Mouse (Mus musculus) gastrocnemius, postnatal 10 days (tissue): ENCODE results near the gene B430218F22Rik. TPM values are rescaled to one million over a fixed set of nuclear protein-coding genes. Genes with fewer than 3 reads are reported as not detected.
"Not testable (repeated sequence)": the region's sequence is repeated elsewhere in the genome, so short reads cannot be mapped to it uniquely, and the experiment has no call there.

Experiments used
- DNase-seq: peaks from one replicate; pipeline ENCODE4 v3.0.0; 2021; ENCODE audit warnings: mixed read lengths
- long read RNA-seq, 2 experiments: library from polyadenylated mRNA; stranded (forward); transcript quantifications; one replicate each; pipeline ENCODE4 v2.0.0; 2021
- total RNA-seq, 2 experiments: library from RNA; stranded (reverse); gene quantifications; 2 replicates each; pipeline ENCODE4 v1.2.3; 2021

B430218F22Rik gene
- not detected for total RNA-seq
- long read RNA-seq, experiment 1, result 0 reads
- long read RNA-seq, experiment 2, result 0 reads

DNA sequence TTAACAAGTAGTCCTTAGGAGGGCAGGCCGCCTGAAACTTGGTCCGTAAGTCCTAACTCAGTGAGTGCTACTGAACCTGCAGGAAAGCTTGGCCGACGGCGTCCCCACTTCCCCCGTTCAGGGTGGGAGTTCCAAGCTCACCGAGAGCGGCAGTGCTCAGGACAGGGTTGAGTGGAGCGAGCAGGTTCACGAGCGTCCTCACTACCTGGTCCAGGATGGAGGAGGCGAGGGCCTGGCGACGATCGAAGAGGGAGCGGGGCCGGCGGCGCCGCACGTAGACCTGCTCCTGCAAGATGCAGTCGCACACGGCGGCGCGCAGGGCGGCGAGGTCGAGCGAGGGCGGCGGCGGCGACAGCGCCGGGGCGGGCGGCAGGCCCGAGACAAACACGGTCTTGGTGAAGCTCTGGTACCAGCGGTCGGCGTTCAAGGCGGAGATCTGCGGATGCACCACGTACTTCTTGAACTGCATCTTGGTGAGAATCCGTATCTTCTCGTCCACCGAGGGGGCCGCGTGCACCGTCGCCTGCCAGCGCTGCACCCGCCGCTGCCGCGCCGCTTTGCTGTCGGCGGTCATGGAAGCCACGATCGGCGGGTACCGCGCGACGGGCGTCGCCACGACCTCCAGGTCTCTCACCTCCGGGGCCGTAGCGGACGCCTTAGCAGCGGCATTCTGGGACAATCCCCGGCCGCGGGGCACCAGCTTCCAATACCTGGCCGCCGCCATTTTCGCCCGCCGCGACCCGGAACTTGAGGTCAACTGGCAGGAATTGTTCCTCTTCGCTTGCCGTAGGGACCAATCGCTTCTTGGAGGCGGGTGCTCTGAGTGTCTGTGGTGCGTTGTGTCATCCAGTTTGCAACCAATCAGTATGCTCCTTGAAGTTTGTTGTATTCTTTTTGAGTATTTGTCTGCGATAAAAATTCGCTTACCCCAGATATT is at the start of gene B430218F22Rik, which contains the start of gene Mrps30:
Gene B430218F22Rik, plus strand, starts transcription at position 120 of the 937 bp plus-strand sequence.
Gene Mrps30, minus strand, starts transcription at position 742 of the 937 bp plus-strand sequence.
- peak; percentile 94 for DNase-seq

DNA sequence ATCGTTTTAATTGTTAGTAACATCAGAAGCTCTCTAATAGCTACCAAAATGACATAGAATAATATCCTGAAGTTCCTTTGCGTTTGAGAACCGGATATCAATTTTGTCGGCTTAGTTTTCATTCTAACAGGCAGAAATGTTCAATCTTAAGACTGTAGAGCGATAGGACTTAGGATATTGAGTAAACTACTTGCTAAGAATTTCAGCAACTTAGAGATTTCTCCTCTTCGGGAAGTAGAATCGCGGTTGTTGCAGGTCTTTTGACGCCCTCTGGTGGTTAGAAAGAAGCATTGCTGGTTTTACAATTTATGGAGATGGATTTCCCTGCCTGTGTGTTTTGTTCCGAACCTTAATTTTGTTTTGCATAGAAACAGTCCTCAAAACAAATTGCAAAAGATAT is 36.2 kb upstream of the B430218F22Rik start:
- no peak for DNase-seq

DNA sequence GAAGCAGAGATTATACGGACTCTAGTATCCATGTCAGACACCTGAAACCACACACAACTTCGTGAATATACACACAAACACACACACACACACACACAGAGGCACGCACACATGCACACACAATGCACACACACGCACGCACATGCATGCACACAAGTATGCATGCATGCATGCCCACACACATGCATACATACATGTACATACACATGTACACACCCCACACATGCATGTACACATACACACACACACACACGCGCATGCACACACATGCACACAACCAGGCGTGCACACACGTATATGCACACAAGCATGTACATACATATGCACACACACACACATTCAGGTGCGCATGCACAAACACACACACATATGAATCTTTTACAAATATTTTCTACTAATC is 35.6 kb upstream of the B430218F22Rik start:
- DNase-seq, result no peak

DNA sequence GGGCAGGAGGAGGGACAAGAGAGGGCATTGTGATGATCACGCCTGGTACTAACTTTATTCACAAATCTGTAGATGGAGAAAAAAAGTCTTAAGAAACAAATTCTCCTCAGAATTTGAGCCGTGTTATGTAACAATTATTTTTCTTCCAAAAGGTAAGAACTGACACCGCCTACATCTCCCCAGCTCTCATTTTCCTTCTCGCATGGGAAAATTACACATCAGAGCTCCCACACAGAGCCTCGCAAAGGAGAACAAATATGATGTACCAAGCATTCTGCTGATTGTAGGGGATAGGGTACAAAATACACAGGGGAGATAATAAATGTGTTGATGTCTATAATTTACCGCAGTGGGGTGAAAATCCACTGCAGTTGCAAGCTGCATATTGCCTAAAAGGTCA is 23.1 kb upstream of the B430218F22Rik start:
- DNase-seq, result no peak

DNA sequence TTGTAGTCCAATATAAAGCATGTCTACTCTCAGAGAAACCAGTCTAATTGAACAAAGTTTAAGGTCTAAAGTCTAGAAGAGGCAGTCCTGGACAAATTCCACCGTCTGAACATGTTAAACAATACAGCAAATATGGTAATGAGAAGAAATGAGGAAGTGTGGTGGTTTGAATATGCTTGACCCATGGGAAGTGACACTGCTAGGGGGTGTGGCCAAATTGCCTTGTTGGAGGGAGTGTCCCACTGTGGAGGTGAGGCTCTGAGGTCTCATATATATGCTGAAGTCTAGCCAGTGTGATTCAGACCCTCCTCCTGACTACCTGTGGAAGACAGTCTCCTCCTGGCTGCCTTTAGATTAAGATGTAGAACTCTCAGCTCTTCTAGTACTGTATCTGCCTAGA is 20.7 kb upstream of the B430218F22Rik start:
- no peak for DNase-seq

DNA sequence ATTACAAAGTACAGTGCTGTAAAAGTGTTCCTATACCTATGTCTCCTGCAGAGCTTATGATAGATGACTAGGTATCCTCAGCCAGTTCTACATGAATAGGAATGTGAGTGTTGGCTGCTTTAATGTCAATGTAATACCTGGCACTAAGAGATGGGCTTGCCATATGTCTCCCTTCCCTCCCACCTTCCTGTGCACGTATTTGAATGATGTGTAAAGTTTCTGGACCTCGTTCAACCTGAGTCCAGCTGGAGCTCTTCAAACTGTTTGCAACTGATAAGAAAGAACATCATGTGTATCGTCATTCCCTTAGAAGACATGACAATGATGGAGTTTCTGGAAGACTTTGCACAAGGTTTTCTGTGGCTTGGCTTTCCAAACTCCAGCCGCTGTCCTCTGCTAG is 13.6 kb upstream of the B430218F22Rik start:
- DNase-seq, result no peak

DNA sequence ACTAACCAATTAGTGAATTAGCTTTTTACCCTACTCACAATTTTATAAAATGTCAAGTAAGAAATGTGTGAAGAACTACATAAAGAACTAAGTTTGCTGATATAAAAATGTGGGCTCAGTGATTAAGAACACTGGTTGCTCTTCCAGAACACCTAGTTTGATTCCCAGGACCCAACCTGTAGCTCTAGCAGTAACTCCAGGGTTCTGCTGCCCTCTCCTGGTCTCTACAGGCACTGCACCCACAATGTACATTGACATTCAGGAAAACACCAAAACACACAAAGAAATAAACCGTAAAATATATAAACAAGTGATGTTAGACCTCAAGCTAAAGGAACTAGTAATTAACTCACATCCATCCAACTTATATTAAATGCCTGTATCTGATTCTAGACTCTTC is 7.3 kb upstream of the B430218F22Rik start:
- peak; percentile 50 for DNase-seq

DNA sequence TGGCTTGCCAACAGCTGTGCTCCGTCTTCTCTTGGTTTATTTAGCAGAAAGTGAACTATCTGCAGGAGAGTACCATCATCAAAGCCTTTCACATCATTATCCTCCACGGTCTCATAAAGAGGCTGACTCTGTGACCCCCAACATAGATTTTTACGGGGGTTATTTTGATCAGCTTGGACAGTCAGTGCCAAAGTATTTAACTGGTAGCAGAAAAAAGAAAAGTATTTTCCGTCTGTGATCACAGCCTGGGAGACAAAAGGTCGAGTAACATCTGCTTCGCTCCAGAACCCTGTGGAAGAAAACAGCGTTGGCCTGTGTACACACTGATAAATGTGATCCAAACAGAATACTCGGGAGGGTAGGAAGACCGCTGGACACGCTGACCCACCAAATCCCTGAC is 6.0 kb upstream of the B430218F22Rik start:
- no peak for DNase-seq

DNA sequence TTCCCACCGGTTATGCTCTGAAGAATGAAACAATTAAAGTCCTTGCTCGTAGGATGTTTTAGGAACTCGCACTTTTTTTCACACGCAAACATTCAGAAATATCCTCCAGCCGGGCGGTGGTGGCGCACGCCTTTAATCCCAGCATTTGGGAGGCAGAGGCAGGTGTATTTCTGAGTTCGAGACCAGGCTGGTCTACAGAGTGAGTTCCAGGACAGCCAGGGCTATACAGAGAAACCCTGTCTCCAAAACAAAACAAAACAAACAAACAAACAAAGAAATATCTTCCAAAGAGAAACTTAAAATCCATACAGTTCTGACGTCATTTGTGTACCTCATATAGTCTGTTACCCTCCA is 995 bp downstream of the B430218F22Rik start:
- DNase-seq, result not testable (repeated sequence)

DNA sequence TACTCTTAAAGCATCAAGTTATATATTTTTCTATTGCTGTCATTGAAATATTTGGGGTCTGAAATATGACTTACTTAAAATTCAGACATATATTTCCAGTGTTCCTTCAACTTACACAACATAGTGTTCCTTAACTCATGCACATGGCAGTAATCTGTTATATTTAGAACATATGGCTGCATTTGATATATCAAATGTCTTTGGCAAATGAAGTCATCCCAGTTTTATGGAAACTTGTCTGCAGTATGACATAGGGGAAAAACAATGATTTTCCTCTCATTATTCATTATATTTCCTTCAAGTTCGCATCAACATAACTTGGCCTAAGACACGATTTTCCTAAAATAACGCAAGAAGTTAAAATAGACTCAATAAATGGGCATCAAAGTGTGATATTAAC is 9.4 kb downstream of the B430218F22Rik start:
- DNase-seq, result no peak

DNA sequence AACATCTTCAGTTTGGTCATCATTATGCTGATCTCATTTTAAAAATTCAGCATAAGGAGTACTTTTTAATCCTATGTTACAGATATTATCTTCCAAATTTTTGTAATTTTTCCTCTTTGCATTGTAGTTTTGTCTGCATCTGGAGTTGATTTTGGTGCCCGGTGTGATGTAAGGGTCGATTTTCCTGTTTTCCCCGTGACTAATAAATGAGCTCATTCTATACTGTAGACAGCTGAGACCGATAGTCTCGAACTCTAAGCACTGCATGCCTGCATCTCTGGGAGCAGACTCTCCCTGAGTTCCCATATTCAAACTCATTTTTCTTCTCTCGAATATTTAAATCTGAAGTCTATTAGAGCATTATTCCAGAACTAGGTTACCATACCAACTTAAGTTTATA is 13.9 kb downstream of the B430218F22Rik start:
- DNase-seq, result no peak

DNA sequence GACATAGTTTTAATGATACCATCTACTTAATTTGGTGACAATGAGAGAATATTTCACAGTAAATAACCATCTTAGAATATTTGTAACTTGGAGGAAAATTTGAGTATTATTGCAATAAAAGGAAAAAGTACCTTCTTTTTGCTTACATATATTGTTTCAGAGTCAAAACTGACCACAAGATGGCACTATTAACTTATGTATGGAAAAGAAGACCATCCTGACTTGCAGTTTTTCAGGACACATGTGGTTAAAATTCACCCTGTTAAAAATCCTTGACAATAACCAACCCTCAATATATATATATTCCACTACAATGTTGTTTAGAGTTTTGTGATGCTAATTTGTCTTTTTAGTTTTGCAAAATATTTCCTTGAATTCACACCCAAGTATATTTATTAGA is 17.1 kb downstream of the B430218F22Rik start:
- DNase-seq, result no peak

DNA sequence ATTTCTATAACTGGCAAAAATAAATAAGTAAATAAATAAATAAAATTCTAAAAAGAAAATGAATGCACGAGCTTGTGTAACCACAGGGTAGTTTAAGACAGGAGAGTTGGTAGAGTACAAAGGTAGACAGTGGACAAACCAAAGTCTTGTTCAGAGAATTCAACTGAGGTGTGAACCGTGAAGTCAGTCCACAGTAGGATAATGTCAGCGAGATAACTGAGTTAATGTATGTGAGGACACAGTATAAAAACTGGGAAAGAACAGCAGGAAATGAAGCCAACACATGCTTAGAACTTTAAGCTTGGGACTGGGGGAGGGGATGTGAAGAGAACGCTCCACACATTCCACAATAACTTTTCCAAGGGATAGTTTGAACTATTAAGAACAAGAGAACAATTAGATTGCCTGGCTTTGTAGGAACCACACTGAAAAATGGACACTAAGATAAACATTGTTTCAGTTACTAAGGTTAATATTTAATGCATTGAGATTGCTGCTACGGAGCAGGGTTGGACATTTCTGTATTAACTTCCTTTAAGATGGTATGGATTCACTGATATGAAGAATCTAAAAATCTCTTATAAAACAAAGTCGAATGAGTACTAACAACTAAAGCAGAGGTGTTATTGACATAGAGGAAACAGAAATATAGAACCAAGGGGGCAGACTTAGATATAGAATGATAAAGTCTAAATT is 25.0 kb downstream of the B430218F22Rik start:
- DNase-seq, result no peak

DNA sequence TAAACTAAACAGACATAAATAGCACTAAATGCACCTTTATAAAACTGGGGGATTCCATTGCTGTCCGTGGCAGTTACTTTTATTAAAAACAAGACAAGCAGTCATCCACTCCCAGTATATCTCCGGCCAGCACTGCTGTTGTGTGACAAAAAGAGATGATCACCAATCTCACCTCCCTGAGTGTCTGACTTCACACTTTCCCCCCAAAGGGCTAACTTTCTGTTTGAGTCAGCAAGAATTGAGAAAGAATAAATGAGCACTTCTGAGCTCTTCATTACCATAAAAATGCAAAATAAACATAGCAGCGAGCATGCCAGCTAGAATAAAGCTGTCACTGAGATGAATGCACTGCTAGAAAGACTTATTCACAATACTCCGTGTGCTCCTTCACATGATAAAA is 31.7 kb downstream of the B430218F22Rik start:
- DNase-seq, result no peak

DNA sequence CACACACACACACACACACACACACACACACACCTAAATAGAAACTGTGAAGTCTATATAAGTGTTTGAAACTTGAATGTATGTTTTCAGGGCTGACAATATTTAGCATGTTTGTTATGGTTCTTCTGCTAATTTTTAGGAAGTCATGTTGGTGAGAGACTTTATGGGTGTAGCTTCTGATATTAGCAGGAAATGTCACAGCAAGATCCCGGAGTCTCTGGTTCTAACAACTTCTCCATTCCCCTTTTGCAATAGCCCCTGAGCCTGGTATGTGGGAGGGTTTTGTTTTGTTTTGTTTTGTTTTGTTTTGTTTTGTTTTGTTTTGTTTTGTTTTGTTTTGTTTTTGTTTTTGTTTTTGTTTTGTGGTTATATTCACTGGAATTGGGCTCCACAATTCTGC is 34.0 kb downstream of the B430218F22Rik start:
- DNase-seq, result no peak

DNA sequence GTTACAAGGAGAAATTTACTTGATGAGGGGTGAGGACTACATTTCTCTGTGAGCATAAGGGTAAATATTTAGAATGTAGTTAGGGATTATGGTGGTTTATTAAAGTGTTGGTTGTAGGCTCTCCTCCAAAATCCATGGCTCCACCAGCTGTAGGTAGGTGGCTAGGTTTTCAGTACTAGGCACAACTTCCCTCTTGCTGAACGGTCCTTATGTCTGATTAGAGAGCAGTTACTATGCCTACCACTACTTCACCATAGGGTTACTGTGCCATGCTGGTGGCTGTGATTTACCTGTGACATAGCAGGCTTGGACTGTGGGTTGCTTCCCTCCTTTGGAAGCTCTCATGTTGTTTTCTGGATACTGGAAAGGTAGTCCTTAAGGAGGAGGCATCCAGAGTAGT is 34.4 kb downstream of the B430218F22Rik start:
- DNase-seq, result no peak

Other genes with a start within 250 kb of the B430218F22Rik start
- gene Mrps30, start 622 bp downstream of the B430218F22Rik start, total RNA-seq, result 10 to 100 TPM; 17.4 to 18.6 TPM